Mouse (Mus musculus) lung, adult 18-20 months (tissue): ENCODE measurements at regions not wholly inside any gene's neighbourhood (a gene's known extent, or its start where the extent isn't known, plus 50 kb on each side); places are given as distances from the start of the nearest gene placed in this dataset.

Experiments used
- DNase-seq, 2 experiments: peaks; one replicate each; pipeline ENCODE4 v3.0.0; 2022; ENCODE audit warnings: mixed read lengths in 2 of 2

- DNase-seq = peak; percentile 88 to 93
These were observed 138.4 kb downstream of the Tomm20 start for GRCm38 (mm10) chr8:126807171-126807768.

- DNase-seq = no peak
These were observed 139.1 kb downstream of the Tomm20 start for GRCm38 (mm10) chr8:126806591-126806990.

- no peak for DNase-seq
These were observed 139.5 kb downstream of the Tomm20 start for GRCm38 (mm10) chr8:126806181-126806560.

GRCm38 (mm10) chr8:126805365-126806180 is 140.1 kb downstream of the Tomm20 start:
- DNase-seq = peak; percentile 89 to 91

- DNase-seq = peak; percentile 59 to 64
These were observed 141.5 kb downstream of the Tomm20 start for GRCm38 (mm10) chr8:126804115-126804514.

GRCm38 (mm10) chr8:126802641-126803040 is 143.0 kb downstream of the Tomm20 start:
- DNase-seq = no peak

GRCm38 (mm10) chr8:126800976-126801375 is 144.7 kb downstream of the Tomm20 start:
- DNase-seq = no peak

- no peak for DNase-seq
These were observed 147.9 kb downstream of the Tomm20 start for GRCm38 (mm10) chr8:126797571-126798334.

GRCm38 (mm10) chr8:126793657-126794056 is 152.0 kb downstream of the Tomm20 start:
- DNase-seq = no peak

- no peak for DNase-seq
These were observed 154.6 kb downstream of the Tomm20 start for GRCm38 (mm10) chr8:126791069-126791468.

GRCm38 (mm10) chr8:126790214-126790613 is 155.4 kb downstream of the Tomm20 start:
- no peak for DNase-seq

GRCm38 (mm10) chr8:126789076-126789475 is 156.6 kb downstream of the Tomm20 start:
- no peak for DNase-seq

- DNase-seq = no peak
These were observed 157.0 kb downstream of the Tomm20 start for GRCm38 (mm10) chr8:126788669-126789068.

GRCm38 (mm10) chr8:126787398-126787797 is 158.2 kb downstream of the Tomm20 start:
- no peak for DNase-seq

GRCm38 (mm10) chr8:126785211-126785610 is 160.4 kb downstream of the Tomm20 start:
- DNase-seq = no peak

- no peak for DNase-seq
These were observed 161.0 kb downstream of the Tomm20 start for GRCm38 (mm10) chr8:126784604-126785003.

- no peak for DNase-seq
These were observed 161.8 kb downstream of the Tomm20 start for GRCm38 (mm10) chr8:126783703-126784440.

- DNase-seq = no peak
These were observed 167.0 kb downstream of the Tomm20 start for GRCm38 (mm10) chr8:126778673-126779072.

- peak; percentile 58 to 63 for DNase-seq
These were observed 167.5 kb downstream of the Tomm20 start for GRCm38 (mm10) chr8:126778131-126778530.

GRCm38 (mm10) chr8:126776605-126777469 is 168.8 kb downstream of the Tomm20 start:
- DNase-seq = no peak

GRCm38 (mm10) chr8:126775334-126775733 is 170.3 kb downstream of the Tomm20 start:
- DNase-seq = no peak

GRCm38 (mm10) chr8:126774816-126775215 is 170.8 kb downstream of the Tomm20 start:
- no peak for DNase-seq
